Mouse (Mus musculus): ENCODE data around the gene Esrp2.

- TF ChIP-seq POLR2A (IDR thresholded peaks at IDR 0.05; ENCODE audit: extremely low read depth, insufficient read depth, low read length) (no peak), CTCF (IDR thresholded peaks at IDR 0.05; ENCODE audit: extremely low read depth, insufficient read depth, low read length) (no peak)
These were observed 7.4 kb downstream of the Esrp2 start for GRCm38 (mm10) chr8:106129232-106129930.

Data from cortical plate, adult 2 months (tissue).